Mouse (Mus musculus): ENCODE measurements around the gene Adamts4.

DNA sequence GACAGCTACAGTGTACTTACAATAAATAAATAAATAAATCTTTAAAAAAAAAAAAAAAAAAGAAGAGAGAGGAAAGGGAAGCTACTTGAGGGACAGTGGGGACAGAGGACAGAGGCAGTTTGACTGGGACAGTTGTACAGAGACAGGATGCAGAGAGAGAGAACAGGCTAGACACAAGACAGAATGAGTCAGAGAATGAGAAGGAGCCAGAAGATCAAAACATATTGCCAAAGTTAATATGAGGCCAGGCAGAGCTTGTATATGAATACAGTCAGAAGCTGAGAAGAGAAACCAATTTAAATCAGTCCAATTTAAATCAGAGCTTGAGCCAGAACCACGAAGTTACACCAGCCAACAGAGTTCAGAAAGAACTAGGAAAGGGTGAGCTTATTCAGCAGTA is 18.1 kb downstream of the Adamts4 start:
- TF ChIP-seq CTCF (IDR thresholded peaks at IDR 0.05; ENCODE audit: insufficient read depth, low read depth, low read length) (no peak), POLR2A (IDR thresholded peaks at IDR 0.05; ENCODE audit: insufficient read depth, low read depth, low read length) (no peak)
